Mouse (Mus musculus) thymus, adult 2 months (tissue): ENCODE data around the gene Psat1.

ENCODE experiments used
- CTCF ChIP-seq: fragments of 200-500 bp; IDR thresholded peaks from 2 replicates; pipeline ENCODE4 v1.5.1; 2012; ENCODE audit warnings: mild to moderate bottlenecking, control low read depth, low read length, moderate library complexity, borderline replicate concordance; ENCODE audit not compliant: control insufficient read depth, poor library complexity, insufficient read depth; ENCODE audit errors: extremely low read depth
- POLR2A ChIP-seq: fragments of 200-500 bp; IDR thresholded peaks from 2 replicates; pipeline ENCODE4 v1.6.1; 2012; ENCODE audit warnings: mild to moderate bottlenecking, low read length, control low read depth, moderate library complexity; ENCODE audit not compliant: control insufficient read depth, poor library complexity, insufficient read depth; ENCODE audit errors: extremely low read depth

DNA sequence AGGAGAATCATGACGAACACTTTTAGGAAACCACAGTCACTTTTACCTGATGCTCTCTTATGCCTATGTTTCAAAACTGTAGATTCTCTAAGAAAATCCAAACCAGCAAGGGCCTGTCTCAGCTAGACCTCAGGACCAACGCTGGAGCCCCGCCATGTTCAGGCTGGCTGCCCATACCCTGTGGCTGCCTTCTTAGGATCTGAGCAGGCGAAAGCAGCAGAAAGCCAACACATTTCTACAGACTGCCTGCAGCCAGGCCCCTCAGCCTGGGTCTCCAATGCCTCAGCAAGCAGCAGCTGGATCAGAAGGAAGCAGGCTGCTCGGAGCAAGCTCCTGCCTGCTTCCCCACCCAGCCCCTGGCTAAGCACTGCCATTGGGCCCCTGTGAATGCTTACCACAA, 35.7 kb downstream of the Psat1 start:
- no peak for TF ChIP-seq POLR2A
- TF ChIP-seq CTCF: no peak
